Mouse (Mus musculus) brain, embryonic 14.5 days (tissue): Measurements from ENCODE around the gene Bri3. TPM values are rescaled to one million over a fixed set of nuclear protein-coding genes. Genes with fewer than 3 reads are reported as not detected.

ENCODE experiments used
- DNase-seq: peaks from one replicate; pipeline ENCODE4 v3.0.0-alpha.2; 2011; ENCODE audit warnings: low read depth
- CTCF ChIP-seq: fragments of 200-500 bp; IDR thresholded peaks from 2 replicates; pipeline ENCODE4 v1.5.1; 2012; ENCODE audit warnings: inconsistent platforms, mild to moderate bottlenecking, moderate library complexity, borderline replicate concordance; ENCODE audit not compliant: insufficient read depth, insufficient read length; ENCODE audit errors: extremely low read depth
- POLR2A ChIP-seq: fragments of 200-500 bp; IDR thresholded peaks from 2 replicates; pipeline ENCODE4 v1.6.1; 2012; ENCODE audit warnings: mild to moderate bottlenecking, inconsistent platforms, borderline replicate concordance; ENCODE audit not compliant: poor library complexity, insufficient read depth, insufficient read length, severe bottlenecking; ENCODE audit errors: extremely low read depth
- polyA plus RNA-seq: library from polyadenylated mRNA; depleted of rRNA; stranded (reverse); fragments of >200 nt; gene quantifications from 2 replicates; pipeline ENCODE4 v1.2.3, GENCODE M21; 2012; rRNA removed

The Bri3 gene
- 97.3 and 129 TPM in 2 replicates for polyA plus RNA-seq

DNA sequence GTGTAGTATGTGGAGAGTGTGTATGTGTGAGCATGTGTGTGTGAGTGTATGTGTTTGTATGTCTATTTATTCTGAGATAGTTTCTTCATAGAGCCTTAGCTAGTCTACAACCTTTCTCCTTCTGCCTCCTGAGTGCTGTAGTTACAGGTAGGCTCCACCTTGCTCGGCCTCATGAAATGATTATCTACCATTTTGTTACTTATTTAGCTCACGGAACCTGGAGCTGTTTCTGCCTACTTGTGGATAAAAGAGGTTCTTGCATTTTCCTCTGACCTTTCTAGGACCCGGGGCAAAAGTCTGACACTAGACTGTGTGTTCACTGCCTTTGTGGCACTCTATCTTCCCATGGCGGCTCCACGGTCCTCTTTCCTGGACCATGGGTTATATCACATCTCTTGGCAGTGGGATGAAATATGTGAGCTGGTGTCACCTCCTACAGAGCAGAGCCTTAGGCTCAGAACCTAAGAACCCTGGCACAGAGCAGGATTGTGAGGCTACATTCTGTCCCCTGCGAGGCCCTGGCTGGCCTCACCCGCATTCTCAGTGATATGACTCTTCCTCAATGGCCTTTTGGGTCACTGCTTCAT is at the start of gene Bri3:
Bri3 (plus strand) TSS at position 537 of the 587 bp plus-strand sequence.
- TF ChIP-seq POLR2A (no peak), CTCF (no peak)
- no peak for DNase-seq

DNA sequence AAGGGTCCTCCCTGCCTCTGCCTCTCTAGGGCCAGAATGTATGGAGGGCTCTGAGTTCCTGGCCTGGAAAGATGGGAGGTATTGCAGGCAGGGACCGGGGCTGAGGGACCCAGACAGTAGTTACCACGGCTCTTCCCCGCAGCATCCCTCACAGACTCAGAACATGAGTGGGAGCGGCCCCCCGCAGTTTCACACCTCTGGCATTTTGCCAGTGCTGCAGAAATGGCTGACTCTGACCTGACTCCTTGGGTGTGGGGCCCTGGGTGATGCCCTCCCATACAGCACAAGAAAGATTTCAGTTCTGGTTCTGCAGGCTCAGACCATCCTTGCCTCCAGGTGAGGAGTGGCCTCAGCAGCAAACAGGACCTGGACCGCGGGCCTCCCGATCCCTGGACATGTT is 48.7 kb upstream of the Bri3 start:
- TF ChIP-seq CTCF = no peak
- no peak for TF ChIP-seq POLR2A
- no peak for DNase-seq

DNA sequence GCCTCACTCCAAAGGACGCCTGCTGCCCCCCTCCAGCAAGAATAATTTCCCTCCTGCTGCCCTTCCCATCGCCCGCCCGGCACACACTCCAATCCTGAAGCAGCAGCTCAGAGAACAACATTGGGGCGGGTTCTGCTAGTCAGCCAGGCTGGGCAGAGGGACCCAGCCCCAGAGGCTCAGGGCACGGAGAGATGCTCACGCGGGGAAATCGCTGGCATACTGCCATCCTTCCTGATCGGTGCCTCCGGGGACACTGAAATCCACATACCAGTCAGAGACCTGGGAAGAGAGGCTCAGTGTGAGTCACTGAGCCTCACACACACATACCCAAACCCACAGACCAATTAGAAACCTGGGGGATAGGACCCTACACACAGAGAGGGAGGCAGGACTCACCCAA is 43.6 kb upstream of the Bri3 start:
- DNase-seq = no peak
- TF ChIP-seq CTCF (no peak), POLR2A (no peak)

DNA sequence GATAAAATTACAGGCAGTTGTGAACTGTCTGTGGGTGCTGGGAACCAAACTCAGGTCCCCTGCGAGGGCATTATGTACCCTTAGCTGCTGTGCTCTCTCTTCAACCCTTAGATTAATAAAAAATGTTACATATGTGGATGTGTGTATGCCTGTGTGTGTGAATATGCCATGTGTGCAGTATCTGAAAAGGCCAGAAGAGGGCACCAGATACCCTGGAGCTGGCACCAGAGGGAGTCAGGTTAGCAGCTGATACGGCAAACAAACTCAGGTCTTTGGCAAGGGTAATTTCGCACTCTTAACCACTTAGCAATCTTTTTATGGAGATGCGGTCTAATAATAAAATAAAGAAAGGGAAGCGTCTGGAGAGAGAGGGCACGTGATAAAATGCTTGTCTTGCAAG is 41.8 kb upstream of the Bri3 start:
- no peak for DNase-seq
- no peak for TF ChIP-seq POLR2A

DNA sequence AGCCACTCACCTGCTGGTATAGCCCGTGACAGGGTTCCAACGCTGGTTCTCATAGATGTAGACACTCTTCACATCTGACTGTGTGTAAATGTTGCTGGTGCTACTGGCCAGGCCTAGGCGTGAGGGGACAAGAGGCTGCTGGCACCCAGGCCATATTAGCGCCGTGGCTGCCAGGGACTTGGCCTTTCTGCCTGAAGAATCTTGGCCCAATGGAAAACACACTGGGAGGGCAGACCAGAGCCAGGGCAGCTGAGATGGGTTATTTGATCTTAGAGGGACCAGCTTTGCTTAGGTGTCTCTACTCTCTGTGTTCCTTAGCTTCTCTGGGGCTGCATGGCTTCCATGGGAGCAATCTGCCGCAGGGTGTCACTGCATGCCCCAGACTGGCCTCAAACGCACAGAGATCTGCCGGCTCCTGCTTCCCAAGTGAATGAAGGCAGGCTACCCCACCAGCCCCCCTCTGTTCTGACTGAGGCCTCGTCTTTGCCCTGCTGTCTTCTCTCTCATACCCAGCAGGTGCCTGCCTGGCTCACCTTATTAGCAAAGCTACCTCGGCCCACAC is 40.8 kb upstream of the Bri3 start:
- no peak for DNase-seq
- TF ChIP-seq CTCF = no peak
- TF ChIP-seq POLR2A = no peak

DNA sequence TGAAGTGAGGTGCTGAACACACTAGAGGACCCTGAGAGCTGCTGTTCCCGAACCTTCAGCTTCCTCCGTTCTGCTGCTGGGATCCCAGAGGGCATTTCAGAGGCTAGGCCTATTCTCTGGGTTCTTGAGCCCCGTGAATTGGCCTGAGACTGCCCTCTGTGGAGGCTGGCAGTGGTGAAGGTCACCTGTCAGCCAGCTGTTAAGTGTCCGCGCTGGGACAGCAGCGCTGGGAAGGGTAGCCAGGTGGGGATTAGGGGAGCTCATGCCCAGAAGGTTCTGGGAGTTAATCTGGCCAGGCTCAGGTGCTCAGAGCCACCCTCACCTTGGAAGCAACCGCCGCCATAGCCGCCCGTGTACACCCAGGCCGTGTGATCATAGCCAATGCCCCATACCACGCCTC is 39.9 kb upstream of the Bri3 start:
- DNase-seq = no peak
- no peak for TF ChIP-seq CTCF
- TF ChIP-seq POLR2A = no peak

DNA sequence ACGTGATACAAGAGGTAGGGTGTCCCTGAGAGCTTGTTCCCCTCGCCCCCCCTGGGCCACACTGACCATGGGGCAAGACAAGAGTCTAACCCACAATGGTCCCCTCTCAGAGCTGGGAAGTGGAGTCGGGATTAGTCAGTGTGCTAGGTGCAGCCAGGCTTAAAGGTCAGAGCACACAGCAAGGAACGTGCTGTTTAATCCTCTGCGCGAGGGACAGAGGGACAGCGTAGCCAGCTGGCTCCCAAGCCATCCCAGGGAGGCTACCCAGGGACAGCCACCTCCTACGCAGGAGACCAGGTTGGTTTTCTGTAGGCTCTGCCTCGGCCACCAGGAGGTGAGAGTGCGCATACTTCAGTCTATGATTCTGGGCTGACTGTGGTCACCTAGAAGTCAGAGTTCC is 39.3 kb upstream of the Bri3 start:
- no peak for DNase-seq
- TF ChIP-seq CTCF = no peak

DNA sequence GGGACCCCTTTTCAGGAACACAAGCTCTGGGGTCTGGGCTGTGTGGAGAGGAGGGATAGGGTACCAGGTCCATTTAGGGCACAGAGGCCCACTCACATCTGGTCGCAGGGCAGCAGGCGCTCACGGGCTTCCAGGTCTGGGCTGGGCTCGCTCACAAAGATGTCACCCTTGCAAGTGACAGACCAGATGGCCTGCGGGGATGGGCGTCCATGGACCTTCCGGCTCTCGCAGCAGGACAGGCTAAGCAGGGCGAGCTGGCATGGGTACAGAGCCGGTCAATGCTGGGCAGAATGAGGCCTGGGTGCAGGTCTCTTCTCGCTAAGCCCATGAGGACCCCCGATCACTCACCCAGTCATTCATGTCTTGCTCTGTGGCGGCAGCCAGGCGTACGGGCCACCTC is 38.2 kb upstream of the Bri3 start:
- TF ChIP-seq POLR2A (no peak), CTCF (no peak)
- DNase-seq = no peak

DNA sequence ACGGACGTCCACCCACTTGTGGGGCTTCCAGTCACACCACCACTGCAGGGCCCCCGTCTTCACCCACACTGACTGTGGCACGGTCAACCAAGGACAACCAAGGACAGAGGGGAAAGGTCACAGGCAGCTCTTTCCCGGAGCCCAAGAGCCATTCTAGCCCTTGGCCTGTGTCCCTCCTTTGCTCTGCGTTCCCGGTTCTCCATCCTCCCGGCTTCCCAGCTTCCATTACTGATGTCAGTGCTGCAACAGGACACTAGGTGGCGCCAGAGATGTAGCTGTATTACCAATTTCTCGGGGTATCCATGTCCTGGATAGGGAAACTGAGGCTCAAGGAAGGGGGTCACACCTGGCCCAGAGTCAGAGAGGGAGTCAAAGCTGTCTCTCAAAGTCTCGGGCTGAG is 36.8 kb upstream of the Bri3 start:
- peak; percentile 84 for TF ChIP-seq CTCF
- TF ChIP-seq POLR2A = no peak
- DNase-seq = peak; percentile 43

DNA sequence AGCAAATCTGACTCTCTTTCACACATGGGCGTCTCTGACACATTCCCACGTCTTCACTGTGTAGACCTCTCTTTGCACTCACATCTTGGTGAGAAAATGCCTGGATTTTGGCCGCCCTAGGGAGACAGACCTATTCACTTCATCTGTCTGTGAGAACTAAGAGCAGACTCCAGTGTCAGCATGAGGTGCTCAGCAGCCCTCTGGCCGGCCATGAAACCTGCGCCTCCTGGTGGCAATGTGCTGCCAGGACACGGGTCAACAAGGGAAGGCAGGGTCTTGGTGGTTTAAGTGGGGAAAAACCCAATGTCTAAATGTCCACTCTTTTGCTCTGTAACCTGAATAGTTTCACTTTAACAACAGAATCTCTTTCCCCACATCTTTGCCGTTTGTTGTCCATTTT is 29.8 kb upstream of the Bri3 start:
- TF ChIP-seq CTCF (peak; percentile 88), POLR2A (no peak)
- peak; percentile 56 for DNase-seq

DNA sequence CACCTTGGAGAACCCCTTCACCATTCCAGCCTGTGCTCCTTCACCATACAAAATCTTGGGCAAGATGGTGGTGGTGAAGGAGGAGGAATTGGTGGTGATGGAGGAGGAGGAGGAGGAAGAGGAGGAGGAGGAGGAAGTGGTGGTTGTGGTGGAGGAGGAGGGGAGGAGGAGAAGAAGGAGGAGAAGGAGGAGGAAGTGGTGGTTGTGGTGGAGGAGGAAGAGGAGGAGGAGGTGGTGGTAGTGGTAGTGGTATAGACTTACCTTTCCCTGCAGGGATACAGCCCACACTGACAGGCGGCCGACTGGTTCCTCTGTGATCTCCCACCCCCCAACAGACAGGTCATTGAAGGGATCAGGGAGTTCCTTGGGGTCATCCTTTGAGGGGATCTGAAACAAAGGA is 28.2 kb upstream of the Bri3 start:
- DNase-seq = no peak
- TF ChIP-seq POLR2A = no peak
- TF ChIP-seq CTCF = no peak

DNA sequence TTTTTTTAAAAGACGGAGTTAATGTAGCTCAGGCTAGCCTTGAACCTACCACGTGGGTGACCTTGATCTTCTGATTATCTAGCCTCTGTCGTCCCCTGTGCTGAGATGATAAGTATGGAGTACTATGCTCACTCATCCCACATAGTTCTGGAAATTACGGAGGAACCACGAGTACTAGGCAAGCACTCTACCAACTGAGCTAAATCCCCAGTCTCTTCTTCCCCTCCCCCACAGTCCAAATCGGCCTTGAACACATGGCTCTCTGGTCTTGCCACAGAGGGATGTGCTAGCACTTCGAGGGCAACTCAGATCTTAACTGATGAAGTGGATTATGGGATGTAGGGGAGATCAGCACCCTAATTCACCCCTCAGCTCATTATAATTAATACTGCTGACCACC is 26.2 kb upstream of the Bri3 start:
- no peak for DNase-seq
- TF ChIP-seq CTCF = no peak
- TF ChIP-seq POLR2A = no peak

DNA sequence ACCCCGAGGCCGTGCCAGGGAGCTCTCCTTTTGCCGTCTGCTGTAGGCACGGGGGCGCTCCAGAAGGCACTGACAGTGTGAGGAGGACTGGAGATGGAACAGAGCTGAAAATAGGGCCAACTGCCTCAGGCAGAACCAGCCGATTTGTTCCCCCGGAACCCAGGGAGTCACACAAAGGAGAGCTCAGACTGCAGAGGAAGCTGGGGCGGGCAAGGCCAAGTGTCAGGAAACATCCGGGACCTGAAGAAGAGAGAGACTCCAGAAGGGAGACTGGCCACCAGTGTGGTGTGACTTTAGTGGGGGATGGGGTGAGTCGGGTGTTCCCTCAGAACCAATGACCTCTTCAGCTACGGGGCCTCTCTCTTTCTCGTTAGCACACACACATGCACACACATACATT is 24.9 kb upstream of the Bri3 start:
- DNase-seq = no peak
- TF ChIP-seq CTCF = no peak
- TF ChIP-seq POLR2A = no peak

DNA sequence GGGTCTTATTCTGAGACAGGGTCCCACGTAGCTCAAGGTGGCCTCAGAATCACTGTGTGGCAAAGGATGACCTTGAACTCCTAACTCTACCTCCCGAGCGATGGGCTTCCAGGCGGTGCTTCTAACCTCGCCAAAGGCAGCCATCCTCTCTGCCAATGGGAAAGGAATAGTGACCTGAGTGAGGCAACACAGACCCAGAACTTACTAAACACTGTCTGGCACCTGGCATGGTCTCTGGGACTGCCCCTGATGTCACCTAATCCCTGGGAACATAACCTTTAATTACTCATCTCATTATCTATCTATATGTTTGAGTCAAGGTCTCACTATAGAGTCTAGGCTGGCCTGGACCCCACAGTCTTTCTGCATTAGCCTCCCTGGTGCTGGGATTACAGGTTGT is 24.3 kb upstream of the Bri3 start:
- no peak for TF ChIP-seq CTCF
- no peak for TF ChIP-seq POLR2A
- DNase-seq = no peak
